Mouse (Mus musculus) heart, postnatal 0 days (tissue): ENCODE results near the gene AC109138.7.

Experiments used
- CTCF ChIP-seq: IDR thresholded peaks from 2 replicates; pipeline ENCODE4 v1.5.1; 2016; ENCODE audit warnings: antibody characterized with exemption, control low read depth, low read depth
- EP300 ChIP-seq: IDR thresholded peaks from 2 replicates; pipeline ENCODE4 v1.6.1; 2016; ENCODE audit warnings: antibody characterized with exemption, low read depth

- no peak for TF ChIP-seq CTCF
- no peak for TF ChIP-seq EP300
These were observed 21.7 kb upstream of the AC109138.7 start for GRCm38 (mm10) chr19:4192251-4192985.
